Mouse (Mus musculus): ENCODE measurements around the gene Plekho2. TPM values are rescaled to one million over a fixed set of nuclear protein-coding genes. Genes with fewer than 3 reads are reported as not detected.

Plekho2 gene
- polyA plus RNA-seq, 1 experiment from 2014 or later = 20.3 TPM

GRCm38 (mm10) chr9:65572837-65573236, 7.0 kb downstream of the Plekho2 start:
- ATAC-seq (no peak), DNase-seq (ENCODE audit: low spot score) (peak; percentile 51)
- H3K27ac ChIP-seq (ENCODE audit: low read length) = no peak overlapping the region
- H3K36me3 ChIP-seq (ENCODE audit: insufficient read depth, low read length) = peaks cover 9% of the 10 kb centered on the region; the same call in 1 of the 2 replicates
- H3K4me2 ChIP-seq (replicated peaks; ENCODE audit: low read depth, low read length) = no peak overlapping the region
- H3K9me3 ChIP-seq (ENCODE audit: low read length) = no peaks in the 10 kb centered on the region
- 61% methylated on average over 6 of the region's 6 CpGs for WGBS
- H3K4me3 ChIP-seq (ENCODE audit: low read depth, low read length) = no peak overlapping the region
- peaks cover 7% of the 10 kb centered on the region for H3K4me1 ChIP-seq (ENCODE audit: insufficient read depth, low read depth, low read length)
- no peaks in the 10 kb centered on the region for H3K27me3 ChIP-seq (replicated peaks; ENCODE audit: insufficient read depth, low read length)
- H3K9ac ChIP-seq (replicated peaks; ENCODE audit: low read depth) = no peak overlapping the region
- TF ChIP-seq EP300 (IDR thresholded peaks at IDR 0.05) (no peak), CTCF (IDR thresholded peaks at IDR 0.05) (no peak)

- Histone ChIP-seq H3K27me3 (replicated peaks; ENCODE audit: insufficient read depth, low read length) (no peaks in the 10 kb centered on the region), H3K9me3 (ENCODE audit: low read length) (no peaks in the 10 kb centered on the region), H3K36me3 (ENCODE audit: insufficient read depth, low read length) (peaks cover 9% of the 10 kb centered on the region; the same call in 1 of the 2 replicates), H3K4me3 (ENCODE audit: low read depth, low read length) (no peak overlapping the region), H3K4me1 (ENCODE audit: insufficient read depth, low read depth, low read length) (no peaks in the 10 kb centered on the region), H3K27ac (ENCODE audit: low read length) (peak overlapping the region; percentile 73), H3K4me2 (replicated peaks; ENCODE audit: low read depth, low read length) (no peak overlapping the region), H3K9ac (replicated peaks; ENCODE audit: low read depth) (no peak overlapping the region)
- ATAC-seq (peak; percentile 90), DNase-seq (ENCODE audit: low spot score) (peak; percentile 89)
- WGBS = 47% methylated on average over 6 of the region's 6 CpGs
- TF ChIP-seq CTCF (IDR thresholded peaks at IDR 0.05) (no peak), EP300 (IDR thresholded peaks at IDR 0.05) (peak; percentile 51)
Measured at GRCm38 (mm10) chr9:65569491-65569971, 10.3 kb downstream of the Plekho2 start.

GRCm38 (mm10) chr9:65568787-65569186, 11.1 kb downstream of the Plekho2 start:
- no peak for ATAC-seq
- peak overlapping the region; percentile 73 for H3K27ac ChIP-seq (ENCODE audit: low read length)
- H3K9me3 ChIP-seq (ENCODE audit: low read length) = no peaks in the 10 kb centered on the region
- H3K4me3 ChIP-seq (ENCODE audit: low read depth, low read length) = no peak overlapping the region
- 74% methylated on average over 6 of the region's 6 CpGs for WGBS
- no peak for DNase-seq (ENCODE audit: low spot score)
- H3K9ac ChIP-seq (replicated peaks; ENCODE audit: low read depth) = no peak overlapping the region
- no peak for TF ChIP-seq EP300 (IDR thresholded peaks at IDR 0.05)
- no peak for TF ChIP-seq CTCF (IDR thresholded peaks at IDR 0.05)
- peaks cover 9% of the 10 kb centered on the region; the same call in 1 of the 2 replicates for H3K36me3 ChIP-seq (ENCODE audit: insufficient read depth, low read length)
- H3K27me3 ChIP-seq (replicated peaks; ENCODE audit: insufficient read depth, low read length) = no peaks in the 10 kb centered on the region
- H3K4me1 ChIP-seq (ENCODE audit: insufficient read depth, low read depth, low read length) = no peaks in the 10 kb centered on the region
- H3K4me2 ChIP-seq (replicated peaks; ENCODE audit: low read depth, low read length) = no peak overlapping the region

GRCm38 (mm10) chr9:65564698-65565097, 15.1 kb downstream of the Plekho2 start:
- H3K9ac ChIP-seq (replicated peaks; ENCODE audit: low read depth) = no peak overlapping the region
- no peaks in the 10 kb centered on the region for H3K27me3 ChIP-seq (replicated peaks; ENCODE audit: insufficient read depth, low read length)
- TF ChIP-seq EP300 (IDR thresholded peaks at IDR 0.05) (no peak), CTCF (IDR thresholded peaks at IDR 0.05) (no peak)
- peaks cover 10% of the 10 kb centered on the region; the same call in 1 of the 2 replicates for H3K4me1 ChIP-seq (ENCODE audit: insufficient read depth, low read depth, low read length)
- no peaks in the 10 kb centered on the region for H3K9me3 ChIP-seq (ENCODE audit: low read length)
- DNase-seq (ENCODE audit: low spot score) (no peak), ATAC-seq (no peak)
- H3K27ac ChIP-seq (ENCODE audit: low read length) = no peak overlapping the region
- H3K4me2 ChIP-seq (replicated peaks; ENCODE audit: low read depth, low read length) = no peak overlapping the region
- H3K4me3 ChIP-seq (ENCODE audit: low read depth, low read length) = no peak overlapping the region
- 92% methylated on average over 2 of the region's 2 CpGs for WGBS
- H3K36me3 ChIP-seq (ENCODE audit: insufficient read depth, low read length) = 0 out of 2 replicates have a peak, but pooled peaks cover 6% of the 10 kb centered on the region

- peaks cover 10% of the 10 kb centered on the region; the same call in 1 of the 2 replicates for H3K4me1 ChIP-seq (ENCODE audit: insufficient read depth, low read depth, low read length)
- H3K36me3 ChIP-seq (ENCODE audit: insufficient read depth, low read length) = peaks cover 13% of the 10 kb centered on the region; the same call in 1 of the 2 replicates
- TF ChIP-seq CTCF (IDR thresholded peaks at IDR 0.05) (no peak), EP300 (IDR thresholded peaks at IDR 0.05) (no peak)
- no peaks in the 10 kb centered on the region for H3K9me3 ChIP-seq (ENCODE audit: low read length)
- H3K4me3 ChIP-seq (ENCODE audit: low read depth, low read length) = no peak overlapping the region
- no peak overlapping the region for H3K4me2 ChIP-seq (replicated peaks; ENCODE audit: low read depth, low read length)
- H3K9ac ChIP-seq (replicated peaks; ENCODE audit: low read depth) = no peak overlapping the region
- no peaks in the 10 kb centered on the region for H3K27me3 ChIP-seq (replicated peaks; ENCODE audit: insufficient read depth, low read length)
- ATAC-seq (no peak), DNase-seq (ENCODE audit: low spot score) (no peak)
- 89% methylated on average over 5 of the region's 5 CpGs for WGBS
- no peak overlapping the region for H3K27ac ChIP-seq (ENCODE audit: low read length)
Measured at GRCm38 (mm10) chr9:65563073-65563472, 16.8 kb downstream of the Plekho2 start.

- 11% methylated on average over 4 of the region's 4 CpGs for WGBS
- Histone ChIP-seq H3K4me3 (ENCODE audit: low read depth, low read length) (no peak overlapping the region), H3K9me3 (ENCODE audit: low read length) (no peaks in the 10 kb centered on the region), H3K27ac (ENCODE audit: low read length) (no peak overlapping the region), H3K4me1 (ENCODE audit: insufficient read depth, low read depth, low read length) (peaks cover 10% of the 10 kb centered on the region; the same call in 1 of the 2 replicates), H3K9ac (replicated peaks; ENCODE audit: low read depth) (no peak overlapping the region), H3K4me2 (replicated peaks; ENCODE audit: low read depth, low read length) (no peak overlapping the region), H3K27me3 (replicated peaks; ENCODE audit: insufficient read depth, low read length) (no peaks in the 10 kb centered on the region), H3K36me3 (ENCODE audit: insufficient read depth, low read length) (peaks cover 15% of the 10 kb centered on the region; the same call in 1 of the 2 replicates)
- peak; percentile 68 for DNase-seq (ENCODE audit: low spot score)
- TF ChIP-seq CTCF (IDR thresholded peaks at IDR 0.05) = no peak
- no peak for TF ChIP-seq EP300 (IDR thresholded peaks at IDR 0.05)
- peak; percentile 77 for ATAC-seq
Measured at GRCm38 (mm10) chr9:65562081-65562506, 17.7 kb downstream of the Plekho2 start.
